Mouse (Mus musculus) CH12.LX (cell line): ENCODE measurements around the gene Flot1. TPM values are rescaled to one million over a fixed set of nuclear protein-coding genes. Genes with fewer than 3 reads are reported as not detected.
A peak's percentile ranks its signal among the peaks of the same experiment; 100 is the strongest.

Experiments used
- DNase-seq: peaks from one replicate; pipeline ENCODE4 v3.0.0-alpha.2; 2013; ENCODE audit errors: extremely low read depth
- H3K27ac ChIP-seq: 2 replicates; pipeline ENCODE4 v1.5.1; 2012; ENCODE audit warnings: low read depth, mild to moderate bottlenecking, control low read depth, moderate library complexity; ENCODE audit not compliant: insufficient read depth
- H3K27me3 ChIP-seq: replicated peaks from 2 replicates; pipeline ENCODE3; 2012; ENCODE audit warnings: inconsistent platforms
- H3K36me3 ChIP-seq, 2 experiments: replicated peaks in 1 of 2; 2 replicates each; pipeline versions ENCODE3 to v1.6.1; 2012; ENCODE audit warnings: inconsistent platforms in 1 of 2, low read length in 1 of 2, mild to moderate bottlenecking in 1 of 2, mixed read lengths in 1 of 2, moderate library complexity in 1 of 2; ENCODE audit not compliant: control insufficient read depth in 1 of 2, insufficient read depth in 1 of 2
- H3K4me1 ChIP-seq, 2 experiments: 2 replicates each; pipeline ENCODE4 v1.6.1; 2012; ENCODE audit warnings: inconsistent platforms in 1 of 2, moderate library complexity in 1 of 2; ENCODE audit not compliant: insufficient read depth in 2 of 2, control insufficient read depth in 1 of 2
- H3K4me2 ChIP-seq: 2 replicates; pipeline ENCODE4 v1.6.1; 2012; ENCODE audit warnings: low read depth, mild to moderate bottlenecking, control low read depth; ENCODE audit not compliant: poor library complexity, insufficient read depth, severe bottlenecking
- H3K4me3 ChIP-seq, 3 experiments: fragments of 150-350 bp in 1 of 3; sonication (generic) in 1 of 3; replicated peaks in 1 of 3; 2 replicates each; pipeline versions ENCODE3 to v1.5.1; 2011 to 2012; ENCODE audit warnings: low read depth in 2 of 3, low read length in 2 of 3, mild to moderate bottlenecking in 2 of 3, moderate library complexity in 2 of 3, control low read depth in 1 of 3, improper control_type of control experiment in 1 of 3, inconsistent platforms in 1 of 3, mixed read lengths in 1 of 3; ENCODE audit not compliant: poor library complexity in 1 of 3
- H3K79me2 ChIP-seq: replicated peaks from 2 replicates; pipeline ENCODE4 v1.6.1; 2012; ENCODE audit warnings: mild to moderate bottlenecking, moderate library complexity; ENCODE audit not compliant: control insufficient read depth, poor library complexity, insufficient read depth, severe bottlenecking; ENCODE audit errors: extremely low read depth
- H3K9ac ChIP-seq: 2 replicates; pipeline ENCODE4 v1.6.1; 2012; ENCODE audit warnings: low read depth, mild to moderate bottlenecking, control low read depth, moderate library complexity; ENCODE audit not compliant: insufficient read depth
- H3K9me3 ChIP-seq: replicated peaks from 2 replicates; pipeline ENCODE3; 2012; ENCODE audit warnings: low read length, inconsistent platforms, mixed read lengths
- BHLHE40 ChIP-seq: IDR thresholded peaks from 2 replicates; pipeline ENCODE4 v1.6.1; 2011; ENCODE audit warnings: mild to moderate bottlenecking, low read depth, low read length, improper control_type of control experiment
- CHD1 ChIP-seq: IDR thresholded peaks from 2 replicates; pipeline ENCODE4 v1.6.1; 2012; ENCODE audit warnings: low read depth, low read length, improper control_type of control experiment, inconsistent platforms
- CTCF ChIP-seq, 2 experiments: IDR thresholded peaks in 1 of 2; conservative IDR thresholded peaks in 1 of 2; 2 replicates each; pipeline ENCODE4 v1.5.1; 2011 to 2012; ENCODE audit warnings: low read depth in 2 of 2, low read length in 2 of 2, improper control_type of control experiment in 1 of 2, inconsistent platforms in 1 of 2, mild to moderate bottlenecking in 1 of 2, moderate library complexity in 1 of 2
- JUN ChIP-seq: IDR thresholded peaks from 2 replicates; pipeline ENCODE4 v1.6.1; 2011; ENCODE audit warnings: low read depth, mild to moderate bottlenecking, low read length, improper control_type of control experiment, moderate library complexity; ENCODE audit not compliant: insufficient read depth
- MAX ChIP-seq: IDR thresholded peaks from 2 replicates; pipeline ENCODE4 v1.6.1; 2011; ENCODE audit warnings: low read length, improper control_type of control experiment
- MAZ ChIP-seq: IDR thresholded peaks from 2 replicates; pipeline ENCODE4 v1.6.1; 2012; ENCODE audit warnings: low read depth, mild to moderate bottlenecking, inconsistent platforms, low read length, improper control_type of control experiment, moderate library complexity
- NRF1 ChIP-seq: IDR thresholded peaks from 2 replicates; pipeline ENCODE4 v1.6.1; 2014; ENCODE audit warnings: low read depth, mild to moderate bottlenecking, inconsistent platforms, low read length, improper control_type of control experiment, moderate library complexity
- POLR2A ChIP-seq: IDR thresholded peaks from 2 replicates; pipeline ENCODE4 v1.6.1; 2011; ENCODE audit warnings: low read depth, mild to moderate bottlenecking, improper control_type of control experiment, low read length
- POLR2AphosphoS2 ChIP-seq: IDR thresholded peaks from 2 replicates; pipeline ENCODE4 v1.6.1; 2011; ENCODE audit warnings: low read depth, low read length, improper control_type of control experiment
- RAD21 ChIP-seq: IDR thresholded peaks from 2 replicates; pipeline ENCODE4 v1.6.1; 2011; ENCODE audit warnings: low read depth, mild to moderate bottlenecking, low read length, improper control_type of control experiment, moderate library complexity
- SMC3 ChIP-seq: IDR thresholded peaks from 2 replicates; pipeline ENCODE4 v1.6.1; 2011; ENCODE audit warnings: low read depth, low read length, improper control_type of control experiment
- TBP ChIP-seq: conservative IDR thresholded peaks from 2 replicates; pipeline ENCODE4 v1.6.1; 2011; ENCODE audit warnings: low read depth, low read length, improper control_type of control experiment
- TCF12 ChIP-seq: IDR thresholded peaks from 2 replicates; pipeline ENCODE4 v1.6.1; 2014; ENCODE audit warnings: low read depth, mild to moderate bottlenecking, inconsistent platforms, low read length, improper control_type of control experiment
- ZC3H11A ChIP-seq: IDR thresholded peaks from 2 replicates; pipeline ENCODE4 v1.6.1; 2012; ENCODE audit warnings: low read depth, mild to moderate bottlenecking, inconsistent platforms, low read length, improper control_type of control experiment
- ZNF384 ChIP-seq: IDR thresholded peaks from 2 replicates; pipeline ENCODE4 v1.6.1; 2012; ENCODE audit warnings: low read depth, low read length, improper control_type of control experiment, inconsistent platforms
- dilution Hi-C: fragments of 300-500 bp; cut with MboI; formaldehyde crosslinking; loops from 2 replicates; pipeline ENCODE4 v1.14.3; 2020; ENCODE audit warnings: low sequenced_read_pairs; ENCODE audit not compliant: extremely low pct_unique_long_range_greater_than_20kb, extremely low pct_ligation_motif_present
- in situ Hi-C: fragments of 300-500 bp; cut with MboI; formaldehyde crosslinking; loops from 3 replicates; pipeline ENCODE4 v1.14.3; 2019; ENCODE audit warnings: low sequenced_read_pairs, low pct_ligation_motif_present, low pct_unique_long_range_greater_than_20kb, mixed read lengths
- polyA plus RNA-seq: library from polyadenylated mRNA; unstranded; fragments of >175 nt; gene quantifications from 2 replicates; pipeline ENCODE4 v1.2.1, GENCODE M21; 2012; ENCODE audit warnings: low read depth; ENCODE audit not compliant: insufficient read length
- total RNA-seq, 2 experiments: library from RNA; depleted of rRNA; stranded (reverse); fragments of 300-350 nt in 1 of 2; fragments of >200 nt in 1 of 2; gene quantifications; 2 replicates each; pipeline ENCODE4 v1.2.3; 2012 to 2014

Gene Flot1
- total and polyA plus RNA-seq, 3 experiments, result 16.3 to 21.6 (median 17.6) TPM

DNA sequence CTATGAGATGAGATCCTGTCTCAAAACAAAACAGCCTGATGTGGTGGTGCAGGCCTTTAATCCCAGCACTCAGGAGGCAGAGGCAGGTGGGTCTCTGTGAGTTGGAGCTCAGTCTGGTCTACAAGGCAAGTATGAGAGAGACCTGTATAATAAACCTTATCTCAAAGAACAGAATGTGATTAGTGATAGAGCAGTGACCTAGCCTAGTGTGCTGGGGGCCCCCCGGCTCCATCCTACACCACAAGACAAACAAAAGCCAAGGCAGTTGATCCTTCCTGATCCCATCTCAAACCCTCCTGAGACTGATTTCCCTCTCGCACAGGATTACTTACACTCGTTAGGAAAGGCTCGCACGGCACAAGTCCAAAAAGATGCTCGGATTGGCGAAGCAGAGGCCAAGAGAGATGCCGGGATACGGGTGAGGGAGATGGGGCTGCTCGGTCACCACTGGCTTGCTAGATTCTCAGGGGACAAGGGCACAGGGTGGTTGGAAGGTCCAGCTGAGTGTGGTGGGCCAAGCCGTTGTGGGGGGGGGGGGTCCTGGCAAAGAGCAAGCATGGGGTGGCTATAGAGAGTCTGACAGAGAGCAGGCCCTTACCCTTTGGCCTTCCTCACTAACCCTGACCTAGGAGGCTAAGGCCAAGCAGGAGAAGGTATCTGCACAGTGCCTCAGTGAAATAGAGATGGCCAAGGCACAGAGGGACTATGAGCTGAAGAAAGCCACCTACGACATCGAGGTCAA, 2.2 kb downstream of the Flot1 start:
- Histone ChIP-seq H3K9ac (no peak overlapping the region), H3K36me3 (peaks cover 26 to 54% of the 10 kb centered on the region in 2 experiments), H3K4me1 (peaks cover 0 to 17% of the 10 kb centered on the region in 2 experiments; a peak in 2 of 4 replicates), H3K27ac (no peak overlapping the region), H3K79me2 (peaks cover 5% of the 10 kb centered on the region; the same call in 1 of the 2 replicates), H3K4me3 (no peak overlapping the region), H3K4me2 (no peak overlapping the region), H3K27me3 (no peaks in the 10 kb centered on the region), H3K9me3 (peaks cover 7% of the 10 kb centered on the region)
- DNase-seq, result no peak
- in situ Hi-C loops, result loop anchor here (5.0 kb wide), 1 partner anchor 83 kb away; no protein-coding TSS in a partner anchor
- dilution Hi-C loops, result no loop called here
- no peak for TF ChIP-seq RAD21
- no peak for TF ChIP-seq ZC3H11A
- TF ChIP-seq TBP, result no peak
- no peak for TF ChIP-seq CHD1
- no peak for TF ChIP-seq POLR2A
- no peak for TF ChIP-seq JUN
- no peak for TF ChIP-seq TCF12
- TF ChIP-seq BHLHE40, result no peak
- TF ChIP-seq MAZ, result no peak

DNA sequence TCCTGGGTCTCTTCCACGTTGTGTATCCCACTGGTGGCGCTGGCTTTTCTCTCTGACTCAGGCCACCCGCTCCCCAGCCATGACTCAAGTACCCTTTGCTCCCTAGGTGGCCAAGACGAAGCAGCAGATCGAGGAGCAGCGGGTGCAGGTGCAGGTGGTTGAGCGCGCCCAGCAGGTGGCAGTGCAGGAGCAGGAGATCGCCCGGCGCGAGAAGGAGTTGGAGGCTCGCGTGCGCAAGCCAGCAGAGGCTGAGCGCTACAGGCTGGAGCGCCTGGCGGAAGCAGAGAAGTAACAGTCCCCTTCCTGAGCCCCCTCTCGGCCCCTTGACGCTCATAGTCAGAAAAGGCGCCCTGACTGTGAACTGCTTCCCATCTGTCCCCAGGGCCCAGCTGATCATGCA, 6.7 kb downstream of the Flot1 start:
- no peaks in the 10 kb centered on the region for H3K27me3 ChIP-seq
- H3K4me2 ChIP-seq, result no peak overlapping the region
- no peak overlapping the region for H3K9ac ChIP-seq
- no peak overlapping the region for H3K4me3 ChIP-seq
- no peak overlapping the region for H3K27ac ChIP-seq
- H3K9me3 ChIP-seq, result peaks cover 7% of the 10 kb centered on the region
- H3K4me1 ChIP-seq, result peaks cover 0 to 11% of the 10 kb centered on the region in 2 experiments; a peak in 2 of 4 replicates
- peaks cover 5% of the 10 kb centered on the region for H3K79me2 ChIP-seq
- in situ Hi-C loops (loop anchor here (5.0 kb wide), 1 partner anchor 87 kb away; no protein-coding TSS in a partner anchor), dilution Hi-C loops (no loop called here)
- TF ChIP-seq POLR2AphosphoS2 (no peak), SMC3 (peak; percentile 49), TBP (no peak), NRF1 (peak; percentile 41), CTCF (conservative IDR thresholded peaks at IDR 0.05 in 1 of 2, IDR thresholded peaks at IDR 0.05 in 1 of 2; ENCODE audit: low read depth in 2 of 2, low read length in 2 of 2) (peak in 1 of 2 experiments; percentile 65; a peak in 2 of 4 replicates), MAX (no peak), ZNF384 (no peak), ZC3H11A (no peak), CHD1 (no peak), RAD21 (peak; percentile 41)
- TF ChIP-seq, all 38 proteins: peak for 4
- DNase-seq, result no peak
- H3K36me3 ChIP-seq, result peaks cover 48 to 92% of the 10 kb centered on the region in 2 experiments
